Mouse (Mus musculus) cortical plate, adult 2 months (tissue): Measurements from ENCODE around the gene Chst15.

ENCODE experiments used
- CTCF ChIP-seq: fragments of 200-500 bp; IDR thresholded peaks from 2 replicates; pipeline ENCODE4 v1.5.1; 2011; ENCODE audit warnings: mild to moderate bottlenecking, control low read depth, low read length; ENCODE audit not compliant: insufficient read depth; ENCODE audit errors: extremely low read depth
- POLR2A ChIP-seq: fragments of 200-500 bp; IDR thresholded peaks from 2 replicates; pipeline ENCODE4 v1.6.1; 2011; ENCODE audit warnings: mild to moderate bottlenecking, low read length, control low read depth; ENCODE audit not compliant: insufficient read depth; ENCODE audit errors: extremely low read depth

- TF ChIP-seq POLR2A (no peak), CTCF (no peak)
Observed at GRCm38 (mm10) chr7:132258817-132259216, 58.2 kb downstream of the Chst15 start.
